Mouse (Mus musculus): Measurements from ENCODE around the gene Tfg. TPM values are rescaled to one million over a fixed set of nuclear protein-coding genes. Genes with fewer than 3 reads are reported as not detected.
A peak's percentile ranks its signal among the peaks of the same experiment; 100 is the strongest.

The Tfg gene
- total and polyA plus RNA-seq, 2 experiments from 2014 or later: 97.6 to 155 TPM

DNA sequence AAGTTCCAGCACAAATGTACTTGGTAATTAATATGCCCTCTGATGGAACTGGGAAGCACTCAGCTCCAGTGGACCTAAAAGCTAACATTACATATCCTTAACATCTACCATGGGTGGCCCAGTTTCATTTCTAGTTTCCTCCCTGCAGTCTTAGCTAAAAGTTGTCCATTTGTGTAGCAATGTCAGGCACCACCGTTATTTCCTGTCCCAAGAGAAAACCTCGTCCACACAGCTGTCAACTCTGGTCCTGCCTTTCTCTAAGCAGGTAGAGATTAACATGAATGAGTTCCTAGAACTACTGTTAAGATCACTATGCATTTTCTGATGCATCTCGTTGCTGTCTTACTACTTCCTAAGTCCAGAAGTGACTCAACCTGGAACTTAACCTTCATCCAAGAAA, 1.6 kb downstream of the Tfg start:
- H3K4me1 ChIP-seq (ENCODE audit: insufficient read depth, low read length): 0 out of 2 replicates have a peak, but pooled peaks cover 5% of the 10 kb centered on the region
- ATAC-seq (no peak), DNase-seq (ENCODE audit: low spot score) (no peak)
- TF ChIP-seq CTCF (IDR thresholded peaks at IDR 0.05; ENCODE audit: low read depth): no peak
- peaks cover 7% of the 10 kb centered on the region for H3K36me3 ChIP-seq (ENCODE audit: insufficient read depth, low read length)
- no peaks in the 10 kb centered on the region for H3K27me3 ChIP-seq (ENCODE audit: insufficient read depth, low read length)
- 65% methylated on average over 3 of the region's 3 CpGs for WGBS
- no peaks in the 10 kb centered on the region for H3K9me3 ChIP-seq (ENCODE audit: low read length)
- H3K4me3 ChIP-seq (ENCODE audit: low read length): peak overlapping the region; percentile 82; the same call in 1 of the 2 replicates
- H3K27ac ChIP-seq: no peak overlapping the region
- peak overlapping the region; percentile 79 for H3K4me2 ChIP-seq (ENCODE audit: low read depth, low read length)
- no peak overlapping the region for H3K9ac ChIP-seq (replicated peaks; ENCODE audit: low read length)

DNA sequence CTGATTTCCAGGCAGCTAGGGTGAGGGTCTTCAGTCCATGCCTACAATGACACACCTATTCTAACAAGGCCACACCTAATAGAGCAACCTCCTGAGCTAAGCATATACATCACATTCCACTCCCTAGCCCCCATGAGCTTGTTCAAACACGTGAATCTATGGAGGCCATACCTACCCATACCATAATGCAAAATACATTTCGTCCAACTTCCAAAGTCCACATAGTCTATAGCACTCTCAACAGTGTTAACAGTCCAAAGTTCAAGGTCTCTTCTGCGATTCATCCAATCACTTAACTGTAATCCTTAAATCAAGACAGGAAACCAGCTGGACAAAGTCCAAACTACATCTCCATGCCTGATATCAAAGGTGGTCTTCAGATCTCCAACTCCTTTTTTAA, 7.2 kb downstream of the Tfg start:
- H3K36me3 ChIP-seq (ENCODE audit: insufficient read depth, low read length): peaks cover 33% of the 10 kb centered on the region
- WGBS: 95% methylated on average over 3 of the region's 3 CpGs

GRCm38 (mm10) chr16:56705731-56706130, 11.5 kb downstream of the Tfg start:
- peaks cover 31% of the 10 kb centered on the region for H3K36me3 ChIP-seq (ENCODE audit: insufficient read depth, low read length)
- 87% methylated on average over 3 of the region's 3 CpGs for WGBS
- no peak overlapping the region for H3K9ac ChIP-seq (replicated peaks; ENCODE audit: low read length)
- no peaks in the 10 kb centered on the region for H3K27me3 ChIP-seq (ENCODE audit: insufficient read depth, low read length)
- no peaks in the 10 kb centered on the region for H3K4me1 ChIP-seq (ENCODE audit: insufficient read depth, low read length)
- H3K9me3 ChIP-seq (ENCODE audit: low read length): no peaks in the 10 kb centered on the region
- H3K4me2 ChIP-seq (ENCODE audit: low read depth, low read length): no peak overlapping the region
- DNase-seq (ENCODE audit: low spot score): no peak
- ATAC-seq: no peak
- H3K27ac ChIP-seq: no peak overlapping the region
- no peak overlapping the region for H3K4me3 ChIP-seq (ENCODE audit: low read length)
- peak; percentile 31 for TF ChIP-seq CTCF (IDR thresholded peaks at IDR 0.05; ENCODE audit: low read depth)

More for the DNA sequence above, 7.2 kb downstream of the Tfg start:
- no peak overlapping the region for H3K4me3 ChIP-seq (ENCODE audit: low read length)
- H3K9ac ChIP-seq (replicated peaks; ENCODE audit: low read length): no peak overlapping the region
- no peaks in the 10 kb centered on the region for H3K9me3 ChIP-seq (ENCODE audit: low read length)
- no peak overlapping the region for H3K4me2 ChIP-seq (ENCODE audit: low read depth, low read length)
- H3K27ac ChIP-seq: no peak overlapping the region
- H3K27me3 ChIP-seq (ENCODE audit: insufficient read depth, low read length): no peaks in the 10 kb centered on the region
- H3K4me1 ChIP-seq (ENCODE audit: insufficient read depth, low read length): no peaks in the 10 kb centered on the region
- no peak for TF ChIP-seq CTCF (IDR thresholded peaks at IDR 0.05; ENCODE audit: low read depth)
- no peak for ATAC-seq
- DNase-seq (ENCODE audit: low spot score): no peak

DNA sequence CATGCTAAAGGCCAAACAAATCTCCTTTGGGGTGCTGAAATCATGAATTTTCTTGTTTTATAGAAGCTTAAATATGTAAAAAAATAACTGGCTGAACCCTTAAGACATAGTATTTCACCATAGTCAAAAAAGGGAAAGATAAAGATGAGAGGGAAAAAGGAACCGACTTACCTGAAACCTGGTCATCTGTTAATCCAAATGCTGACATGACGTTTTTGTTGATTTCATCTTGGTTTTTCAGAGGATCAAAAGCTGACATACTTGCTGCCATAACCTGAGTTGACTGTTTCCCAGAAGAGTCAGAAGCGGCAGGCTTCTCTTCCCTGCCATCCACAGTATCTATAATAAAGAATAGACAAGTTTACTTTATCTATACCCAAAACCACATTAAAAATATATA, 16.4 kb downstream of the Tfg start:
- DNase-seq (ENCODE audit: low spot score): no peak
- no peak for ATAC-seq
- Histone ChIP-seq H3K27ac (no peak overlapping the region), H3K9me3 (ENCODE audit: low read length) (no peaks in the 10 kb centered on the region), H3K4me1 (ENCODE audit: insufficient read depth, low read length) (no peaks in the 10 kb centered on the region), H3K4me2 (ENCODE audit: low read depth, low read length) (no peak overlapping the region), H3K9ac (replicated peaks; ENCODE audit: low read length) (no peak overlapping the region), H3K27me3 (ENCODE audit: insufficient read depth, low read length) (no peaks in the 10 kb centered on the region), H3K4me3 (ENCODE audit: low read length) (no peak overlapping the region), H3K36me3 (ENCODE audit: insufficient read depth, low read length) (peaks cover 16% of the 10 kb centered on the region)
- 92% methylated on average over 3 of the region's 3 CpGs for WGBS
- TF ChIP-seq CTCF (IDR thresholded peaks at IDR 0.05; ENCODE audit: low read depth): no peak

- no peak for ATAC-seq
- Histone ChIP-seq H3K9ac (replicated peaks; ENCODE audit: low read length) (no peak overlapping the region), H3K36me3 (ENCODE audit: insufficient read depth, low read length) (peaks cover 19% of the 10 kb centered on the region), H3K27me3 (ENCODE audit: insufficient read depth, low read length) (no peaks in the 10 kb centered on the region), H3K4me3 (ENCODE audit: low read length) (no peak overlapping the region), H3K4me2 (ENCODE audit: low read depth, low read length) (no peak overlapping the region), H3K9me3 (ENCODE audit: low read length) (no peaks in the 10 kb centered on the region), H3K27ac (no peak overlapping the region), H3K4me1 (ENCODE audit: insufficient read depth, low read length) (no peaks in the 10 kb centered on the region)
- no peak for TF ChIP-seq CTCF (IDR thresholded peaks at IDR 0.05; ENCODE audit: low read depth)
- 38% methylated on average over 2 of the region's 2 CpGs for WGBS
- no peak for DNase-seq (ENCODE audit: low spot score)
Measured at GRCm38 (mm10) chr16:56696448-56696847, 20.8 kb downstream of the Tfg start.

DNA sequence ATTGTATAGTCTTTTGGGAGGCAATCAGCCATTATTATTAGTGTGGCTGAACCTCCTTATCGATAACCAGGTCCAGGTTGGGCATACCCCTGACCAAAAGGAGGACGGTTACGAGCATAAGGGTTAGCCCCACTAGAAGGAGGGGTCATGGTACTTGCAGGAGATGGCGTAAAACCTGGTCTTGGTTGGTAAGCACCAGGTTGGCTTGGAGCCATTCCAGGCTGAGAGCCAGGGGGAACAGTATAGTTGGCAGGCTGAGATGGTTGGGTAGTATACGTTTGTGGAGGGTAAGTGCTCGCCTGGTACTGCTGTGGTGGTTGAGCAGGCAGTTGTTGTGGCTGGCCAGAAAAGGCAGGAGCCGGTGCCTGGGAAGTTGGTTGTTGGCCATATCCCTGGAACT, 26.5 kb downstream of the Tfg start:
- WGBS: 77% methylated on average over 7 of the region's 7 CpGs
- ATAC-seq (no peak), DNase-seq (ENCODE audit: low spot score) (no peak)
- no peaks in the 10 kb centered on the region for H3K9me3 ChIP-seq (ENCODE audit: low read length)
- H3K4me1 ChIP-seq (ENCODE audit: insufficient read depth, low read length): no peaks in the 10 kb centered on the region
- no peaks in the 10 kb centered on the region for H3K27me3 ChIP-seq (ENCODE audit: insufficient read depth, low read length)
- no peak overlapping the region for H3K9ac ChIP-seq (replicated peaks; ENCODE audit: low read length)
- no peak overlapping the region for H3K4me3 ChIP-seq (ENCODE audit: low read length)
- H3K4me2 ChIP-seq (ENCODE audit: low read depth, low read length): no peak overlapping the region
- peaks cover 13% of the 10 kb centered on the region for H3K36me3 ChIP-seq (ENCODE audit: insufficient read depth, low read length)
- H3K27ac ChIP-seq: no peak overlapping the region
- no peak for TF ChIP-seq CTCF (IDR thresholded peaks at IDR 0.05; ENCODE audit: low read depth)

DNA sequence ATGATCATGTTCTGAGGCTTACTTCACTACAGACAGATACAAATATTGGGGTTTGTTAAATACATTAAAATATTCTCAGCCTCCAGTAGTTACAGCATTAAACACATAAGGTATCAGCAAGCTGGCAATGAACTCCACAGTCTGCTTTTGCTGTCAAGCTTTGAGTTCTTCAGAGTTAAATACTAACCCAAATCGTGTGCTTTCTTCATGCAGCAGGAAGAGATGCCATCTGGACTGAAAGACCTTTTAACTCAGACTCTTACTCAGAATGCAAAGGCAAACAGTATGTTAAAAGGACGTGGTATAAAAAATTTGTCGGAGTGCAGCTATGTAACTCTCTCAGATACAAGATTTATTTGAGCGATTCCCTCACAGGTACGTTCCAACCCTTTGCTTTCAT, 30.5 kb downstream of the Tfg start:
- Histone ChIP-seq H3K27me3 (ENCODE audit: insufficient read depth, low read length) (no peaks in the 10 kb centered on the region), H3K36me3 (ENCODE audit: insufficient read depth, low read length) (peaks cover 16% of the 10 kb centered on the region), H3K27ac (no peak overlapping the region), H3K4me2 (ENCODE audit: low read depth, low read length) (no peak overlapping the region), H3K9me3 (ENCODE audit: low read length) (no peaks in the 10 kb centered on the region), H3K4me3 (ENCODE audit: low read length) (no peak overlapping the region), H3K9ac (replicated peaks; ENCODE audit: low read length) (no peak overlapping the region), H3K4me1 (ENCODE audit: insufficient read depth, low read length) (no peaks in the 10 kb centered on the region)
- DNase-seq (ENCODE audit: low spot score): no peak
- no peak for TF ChIP-seq CTCF (IDR thresholded peaks at IDR 0.05; ENCODE audit: low read depth)
- ATAC-seq: no peak
- WGBS: 94% methylated on average over 5 of the region's 5 CpGs
